8 mouse cellular contexts compared by ENCODE assay signal in genomic region chr5:23417716-23418115, GRCm38 (mm10). TPM values are rescaled to one million over a fixed set of nuclear protein-coding genes. Genes with fewer than 3 reads are reported as not detected.
DNase-seq lines count a peak whose midpoint lies in the region; ATAC-seq and TF ChIP-seq lines count a peak whose summit lies in the region.

No protein-coding gene starts in this region.

- no peak for TF ChIP-seq CTCF in kidney, adult 2 months (conservative IDR thresholded peaks at IDR 0.05; ENCODE audit: insufficient read depth, insufficient read length, low read depth, low read length)
- TF ChIP-seq CTCF in bone marrow, adult 2 months (IDR thresholded peaks at IDR 0.05; ENCODE audit: control insufficient read depth, insufficient read depth, low read length), result no peak

- DNase-seq in kidney, adult 2 months, result no peak
- DNase-seq in kidney, postnatal 14 days, result no peak
- DNase-seq in left cerebral cortex, adult 18-20 months (ENCODE audit: low spot score in 2 of 2), result no peak
- DNase-seq in kidney, postnatal 4 days, result no peak
- no peak for DNase-seq in embryo, embryonic 11 days

- H3K27ac ChIP-seq in kidney, adult 2 months (ENCODE audit: insufficient read depth, low read depth, low read length), result peak overlapping the region; percentile 84
- peak overlapping the region; percentile 98; the same call in 1 of the 2 replicates for H3K27ac ChIP-seq in bone marrow, adult 2 months (ENCODE audit: control insufficient read depth, insufficient read depth, low read depth, low read length, poor library complexity)
- H3K27ac ChIP-seq in hindbrain, embryonic 16.5 days (ENCODE audit: low read depth, low read length), result peak overlapping the region; percentile 84

- H3K79me2 ChIP-seq in myocyte (ENCODE audit: control insufficient read depth, insufficient read depth), result peaks cover 84% of the 10 kb centered on the region

- H3K36me3 ChIP-seq in kidney, adult 2 months (ENCODE audit: control insufficient read depth, insufficient read depth, low read length), result no peaks in the 10 kb centered on the region
- H3K36me3 ChIP-seq in hindbrain, embryonic 16.5 days (ENCODE audit: control insufficient read depth, insufficient read depth, low read length), result no peaks in the 10 kb centered on the region
- peaks cover 12% of the 10 kb centered on the region for H3K36me3 ChIP-seq in myocyte (ENCODE audit: control insufficient read depth, insufficient read depth)

- TF ChIP-seq POLR2A in kidney, adult 2 months (IDR thresholded peaks at IDR 0.05; ENCODE audit: low read depth, low read length), result no peak
- TF ChIP-seq POLR2A in bone marrow, adult 2 months (IDR thresholded peaks at IDR 0.05; ENCODE audit: borderline replicate concordance, control insufficient read depth, low read depth, low read length), result no peak
- no peak for TF ChIP-seq POLR2A in myocyte (IDR thresholded peaks at IDR 0.05; ENCODE audit: insufficient read length, low read depth)

- no peaks in the 10 kb centered on the region for H3K9me3 ChIP-seq in hindbrain, embryonic 16.5 days (ENCODE audit: control insufficient read depth, low read length)

- H3ac ChIP-seq in myocyte (ENCODE audit: control insufficient read depth, insufficient read length), result no peak overlapping the region

- H3K9ac ChIP-seq in hindbrain, embryonic 16.5 days (ENCODE audit: low read depth, low read length), result peak overlapping the region; percentile 75

- H3K4me1 ChIP-seq in kidney, adult 2 months (ENCODE audit: control insufficient read depth, insufficient read depth, low read length), result peaks cover 44% of the 10 kb centered on the region
- H3K4me1 ChIP-seq in bone marrow, adult 2 months (ENCODE audit: control insufficient read depth, insufficient read depth, low read length), result peaks cover 1% of the 10 kb centered on the region; the same call in 1 of the 2 replicates
- H3K4me1 ChIP-seq in hindbrain, embryonic 16.5 days (ENCODE audit: control insufficient read depth, insufficient read depth, low read depth, low read length), result peaks cover 60% of the 10 kb centered on the region

- H3K4me3 ChIP-seq in kidney, adult 2 months (ENCODE audit: insufficient read depth, low read depth, low read length), result peak overlapping the region; percentile 58
- H3K4me3 ChIP-seq in bone marrow, adult 2 months (replicated peaks; ENCODE audit: control insufficient read depth, low read depth, low read length), result peak overlapping the region; percentile 74
- peak overlapping the region; percentile 52 for H3K4me3 ChIP-seq in hindbrain, embryonic 16.5 days (ENCODE audit: low read length)
- peak overlapping the region; percentile 43 for H3K4me3 ChIP-seq in myocyte

- WGBS in kidney, adult 2 months, result 29% methylated on average over 2 of the region's 2 CpGs
- 33% methylated on average over 2 of the region's 2 CpGs for WGBS in bone marrow, adult 2 months
- 65% methylated on average over 2 of the region's 2 CpGs for WGBS in hindbrain, embryonic 16.5 days

- no peak for ATAC-seq in hindbrain, embryonic 16.5 days

- no peaks in the 10 kb centered on the region for H3K27me3 ChIP-seq in kidney, adult 2 months (replicated peaks; ENCODE audit: control insufficient read depth, insufficient read depth, low read length)
- no peaks in the 10 kb centered on the region for H3K27me3 ChIP-seq in hindbrain, embryonic 16.5 days (replicated peaks; ENCODE audit: control insufficient read depth, insufficient read depth, low read length)
- no peaks in the 10 kb centered on the region for H3K27me3 ChIP-seq in myocyte (ENCODE audit: control insufficient read depth, insufficient read depth, insufficient read length)

- H3K4me2 ChIP-seq in hindbrain, embryonic 16.5 days (ENCODE audit: low read length), result peak overlapping the region; percentile 71
- peak overlapping the region; percentile 92 for H3K4me2 ChIP-seq in myocyte (ENCODE audit: low read depth)

TF ChIP-seq in myocyte, 11 proteins besides CTCF, POLR2A, EP300 and RAD21:
- TF ChIP-seq MAX (IDR thresholded peaks at IDR 0.05; ENCODE audit: low read depth), result no peak
- TF ChIP-seq USF1 (IDR thresholded peaks at IDR 0.05; ENCODE audit: low read depth), result no peak
- TF ChIP-seq E2F4 (IDR thresholded peaks at IDR 0.05; ENCODE audit: insufficient read depth), result no peak

RNA-seq across cellular contexts. Expression of gene Kmt2e, which starts 16.5 kb away (rescaled TPM):
- 18.8 and 19.8 TPM in 2 replicates for polyA plus RNA-seq in kidney, adult 2 months (2012; rRNA removed)
- polyA plus RNA-seq in bone marrow, adult 2 months (2011; ENCODE audit: insufficient read depth, insufficient read length, low replicate concordance, missing spikeins), result 24.6 and 68.7 TPM in 2 replicates
- polyA plus RNA-seq in hindbrain, embryonic 16.5 days (2015; fragmentation: Nextera tagmentation; extraction: Ambion mirVana), result 139 and 143 TPM in 2 replicates
- 9.0 TPM for polyA plus RNA-seq in myocyte (2012; fragmentation: generic; extraction: Trizol)
- total RNA-seq in left cerebral cortex, adult 18-20 months (2021), result 10 to 100 TPM; 92.8 to 98.6 TPM
